Mouse (Mus musculus) CH12.LX (cell line): Measurements from ENCODE around the gene Kcnn1.

ENCODE experiments used
- CTCF ChIP-seq, 2 experiments: IDR thresholded peaks in 1 of 2; conservative IDR thresholded peaks in 1 of 2; 2 replicates each; pipeline ENCODE4 v1.5.1; 2011 to 2012; ENCODE audit warnings: low read depth in 2 of 2, low read length in 2 of 2, improper control_type of control experiment in 1 of 2, inconsistent platforms in 1 of 2, mild to moderate bottlenecking in 1 of 2, moderate library complexity in 1 of 2
- POLR2A ChIP-seq: IDR thresholded peaks from 2 replicates; pipeline ENCODE4 v1.6.1; 2011; ENCODE audit warnings: low read depth, mild to moderate bottlenecking, improper control_type of control experiment, low read length
- ZMIZ1 ChIP-seq: IDR thresholded peaks from 2 replicates; pipeline ENCODE4 v1.6.1; 2012; ENCODE audit warnings: low read depth, mild to moderate bottlenecking, inconsistent platforms, low read length, improper control_type of control experiment

DNA sequence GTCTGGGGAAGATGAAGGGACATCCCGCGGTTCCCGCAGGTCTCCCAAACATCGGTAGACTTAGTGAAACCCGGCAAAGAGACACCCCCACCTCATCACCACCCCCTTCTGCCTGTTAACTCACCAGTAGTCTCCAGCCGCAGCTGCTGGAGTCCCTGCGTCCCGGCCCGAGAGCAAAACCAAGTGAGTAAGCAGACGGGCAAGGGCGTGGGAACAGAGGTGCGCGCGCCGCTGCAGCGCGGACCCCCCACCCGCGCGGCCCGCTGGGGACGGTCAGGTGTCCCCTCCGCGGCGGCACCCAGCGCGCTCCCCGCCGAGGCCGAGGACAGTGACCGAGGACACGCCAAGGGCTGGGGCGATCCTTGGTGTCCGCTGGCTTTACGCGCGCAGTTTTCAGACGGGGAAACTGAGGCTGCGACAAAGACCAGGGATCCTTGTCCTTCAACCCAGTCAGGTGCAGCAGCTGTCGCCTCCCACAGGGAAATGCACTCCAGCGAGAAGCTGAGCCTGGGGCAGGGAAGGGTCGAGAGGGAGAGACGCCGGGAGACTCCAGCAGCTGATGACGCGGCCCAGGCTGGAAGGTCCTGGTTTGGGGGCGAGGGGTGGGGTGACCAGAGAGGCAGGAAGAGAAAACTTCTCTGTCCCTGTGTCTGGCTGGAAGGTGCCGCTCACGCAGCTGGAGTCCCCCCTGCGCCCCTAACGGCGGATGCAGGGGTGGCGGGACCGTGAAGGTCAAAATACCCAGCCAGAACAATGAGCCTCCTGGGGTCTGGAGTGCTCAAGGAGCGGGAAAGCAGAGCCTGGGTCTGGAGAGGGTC is at the start of gene Kcnn1:
- no peak for TF ChIP-seq POLR2A
- TF ChIP-seq CTCF (conservative IDR thresholded peaks at IDR 0.05 in 1 of 2, IDR thresholded peaks at IDR 0.05 in 1 of 2; ENCODE audit: low read depth in 2 of 2, low read length in 2 of 2), result peak in 1 of 2 experiments; percentile 16; a peak in 1 of 4 replicates
- TF ChIP-seq ZMIZ1, result no peak
